Mouse (Mus musculus): ENCODE data around the gene B3galt4. TPM values are rescaled to one million over a fixed set of nuclear protein-coding genes. Genes with fewer than 3 reads are reported as not detected.

The B3galt4 gene
- total and polyA plus RNA-seq, 3 experiments, result 1.8 to 3.4 (median 1.9) TPM

DNA sequence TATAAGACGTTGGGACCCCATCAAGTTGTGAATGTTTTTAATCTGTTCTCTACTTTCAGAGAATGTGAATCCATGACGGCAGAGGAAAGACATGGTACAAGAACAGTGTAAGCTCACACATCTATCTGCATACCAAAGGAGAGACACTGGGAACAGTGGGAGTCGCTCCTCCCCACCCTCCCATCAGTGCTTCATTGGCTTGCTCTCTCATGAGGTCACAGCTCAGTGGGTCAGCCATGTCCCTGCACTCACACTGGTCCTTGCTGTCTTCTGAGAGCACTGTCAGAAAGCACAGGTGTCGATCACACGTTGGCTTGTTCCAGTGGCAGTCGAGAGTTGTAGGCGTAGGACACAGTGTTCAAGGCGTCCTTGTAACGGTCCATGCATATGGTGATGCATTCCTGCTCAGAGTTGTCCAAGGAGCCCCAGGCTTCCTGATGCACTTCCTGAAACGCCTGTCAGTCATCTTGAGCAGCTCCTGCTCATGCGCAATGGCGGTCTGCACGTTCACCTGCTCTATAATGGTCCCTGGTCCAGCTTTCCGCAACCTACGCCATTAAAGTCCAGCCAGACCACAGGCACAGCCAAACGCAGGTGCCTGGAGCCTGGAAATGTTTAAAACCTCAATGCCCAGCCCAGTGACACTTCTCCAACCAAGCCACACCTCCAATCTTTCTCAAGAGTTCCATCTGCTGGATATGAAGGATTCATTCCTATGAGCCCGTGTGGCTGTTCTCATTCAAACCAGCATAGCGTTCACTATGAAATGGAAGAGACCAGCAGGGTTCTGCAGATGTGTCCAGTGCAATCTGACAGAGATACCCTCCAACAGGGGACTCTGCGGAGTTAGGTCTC is 29.1 kb upstream of the B3galt4 start:
- peaks cover 18% of the 10 kb centered on the region for H3K4me1 ChIP-seq (ENCODE audit: control insufficient read depth, insufficient read depth, low read length)
- H3K27ac ChIP-seq, result peak overlapping the region; percentile 78
- no peaks in the 10 kb centered on the region for H3K36me3 ChIP-seq (ENCODE audit: control insufficient read depth, insufficient read depth, low read length)
- DNase-seq, result no peak
- H3K79me2 ChIP-seq (replicated peaks; ENCODE audit: control insufficient read depth, insufficient read depth, low read length), result no peaks in the 10 kb centered on the region
- intact Hi-C loops (cut with DNase I), result loop anchor here (5.0 kb wide), 1 partner anchor 83 kb away; no protein-coding TSS in a partner anchor
- no peaks in the 10 kb centered on the region for H3K27me3 ChIP-seq (ENCODE audit: control insufficient read depth, insufficient read depth, low read length)
- TF ChIP-seq CTCF (IDR thresholded peaks at IDR 0.05), result no peak
- TF ChIP-seq POLR2A (IDR thresholded peaks at IDR 0.05; ENCODE audit: insufficient read depth, low read depth, low read length), result no peak
- no peak for TF ChIP-seq EP300 (IDR thresholded peaks at IDR 0.05; ENCODE audit: insufficient read depth, low read depth, low read length)
- peak overlapping the region; percentile 20; the same call in 1 of the 2 replicates for H3K9ac ChIP-seq (ENCODE audit: low read depth, low read length)
- H3K4me3 ChIP-seq, result no peak overlapping the region
- WGBS, result 72% methylated on average over 19 of the region's 19 CpGs

DNA sequence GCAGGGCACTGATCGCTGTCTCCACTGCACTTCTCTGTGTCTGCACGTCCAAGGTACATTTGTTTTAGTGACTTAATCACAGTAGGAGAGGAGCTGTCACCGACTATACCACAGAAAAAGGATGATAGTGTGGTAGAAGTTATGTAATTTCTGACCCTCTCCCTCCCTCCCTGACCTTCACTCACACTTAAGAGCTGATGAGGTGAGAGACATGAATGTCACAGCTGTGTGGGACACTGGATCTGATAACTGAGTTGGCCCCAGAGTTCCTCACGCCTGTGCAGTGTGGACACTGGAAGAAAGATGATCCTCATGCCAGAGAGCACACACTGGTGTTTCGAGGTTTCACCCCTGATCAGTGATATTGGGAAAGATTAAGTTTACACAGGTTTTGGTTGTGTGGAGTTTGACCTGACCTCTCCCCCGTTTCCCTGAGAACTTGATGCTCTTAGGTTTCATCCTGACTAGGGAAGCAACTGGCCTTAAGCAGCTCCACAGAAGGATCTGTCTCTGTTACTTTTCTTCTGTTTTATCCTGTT is 28.3 kb upstream of the B3galt4 start:
- no peaks in the 10 kb centered on the region for H3K27me3 ChIP-seq (ENCODE audit: control insufficient read depth, insufficient read depth, low read length)

DNA sequence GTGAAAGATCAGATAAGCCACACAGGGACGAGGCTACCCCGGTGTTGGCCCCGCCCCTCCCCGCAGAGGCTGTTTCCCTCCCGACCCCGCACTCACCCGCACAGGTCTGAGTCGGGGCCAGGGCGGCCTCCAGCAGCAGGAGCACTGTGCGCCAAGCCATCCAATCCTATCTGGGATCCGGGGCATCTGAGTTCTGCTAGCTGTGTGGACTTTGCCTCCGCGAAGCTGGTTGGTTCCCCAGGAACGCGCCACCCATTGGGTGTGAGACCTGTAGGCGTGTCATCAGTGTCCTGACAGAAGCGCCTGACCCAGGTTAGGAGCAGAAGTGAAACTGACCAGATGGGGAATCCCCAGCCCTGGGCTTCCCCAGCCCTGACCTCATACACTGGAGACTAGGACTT is 27.3 kb upstream of the B3galt4 start:
- H3K79me2 ChIP-seq (replicated peaks; ENCODE audit: control insufficient read depth, insufficient read depth, low read length), result no peaks in the 10 kb centered on the region
- TF ChIP-seq EP300 (IDR thresholded peaks at IDR 0.05; ENCODE audit: insufficient read depth, low read depth, low read length), result peak; percentile 57; the same call in 1 of the 2 replicates
- TF ChIP-seq CTCF (IDR thresholded peaks at IDR 0.05), result no peak
- TF ChIP-seq POLR2A (IDR thresholded peaks at IDR 0.05; ENCODE audit: insufficient read depth, low read depth, low read length), result peak; percentile 91
- WGBS, result under 1% methylated on average over 17 of the region's 17 CpGs
- no peaks in the 10 kb centered on the region for H3K36me3 ChIP-seq (ENCODE audit: control insufficient read depth, insufficient read depth, low read length)
- intact Hi-C loops (cut with DNase I), result no loop called here
- peak overlapping the region; percentile 82 for H3K9ac ChIP-seq (ENCODE audit: low read depth, low read length)
- peak overlapping the region; percentile 66 for H3K4me3 ChIP-seq
- DNase-seq, result peak; percentile 84 to 91
- H3K4me1 ChIP-seq (ENCODE audit: control insufficient read depth, insufficient read depth, low read length), result peaks cover 18% of the 10 kb centered on the region
- H3K27ac ChIP-seq, result peak overlapping the region; percentile 81
- no peaks in the 10 kb centered on the region for H3K27me3 ChIP-seq (ENCODE audit: control insufficient read depth, insufficient read depth, low read length)

More for the DNA sequence above, 28.3 kb upstream of the B3galt4 start:
- intact Hi-C loops (cut with DNase I), result loop anchor here (5.0 kb wide), 1 partner anchor 82 kb away; no protein-coding TSS in a partner anchor
- WGBS, result 77% methylated on average over 6 of the region's 6 CpGs
- Histone ChIP-seq H3K27ac (peak overlapping the region; percentile 81), H3K4me1 (ENCODE audit: control insufficient read depth, insufficient read depth, low read length) (peaks cover 18% of the 10 kb centered on the region), H3K4me3 (no peak overlapping the region), H3K36me3 (ENCODE audit: control insufficient read depth, insufficient read depth, low read length) (no peaks in the 10 kb centered on the region), H3K9ac (ENCODE audit: low read depth, low read length) (no peak overlapping the region), H3K79me2 (replicated peaks; ENCODE audit: control insufficient read depth, insufficient read depth, low read length) (no peaks in the 10 kb centered on the region)
- DNase-seq, result no peak
- TF ChIP-seq POLR2A (IDR thresholded peaks at IDR 0.05; ENCODE audit: insufficient read depth, low read depth, low read length) (no peak), CTCF (IDR thresholded peaks at IDR 0.05) (no peak), EP300 (IDR thresholded peaks at IDR 0.05; ENCODE audit: insufficient read depth, low read depth, low read length) (no peak)

DNA sequence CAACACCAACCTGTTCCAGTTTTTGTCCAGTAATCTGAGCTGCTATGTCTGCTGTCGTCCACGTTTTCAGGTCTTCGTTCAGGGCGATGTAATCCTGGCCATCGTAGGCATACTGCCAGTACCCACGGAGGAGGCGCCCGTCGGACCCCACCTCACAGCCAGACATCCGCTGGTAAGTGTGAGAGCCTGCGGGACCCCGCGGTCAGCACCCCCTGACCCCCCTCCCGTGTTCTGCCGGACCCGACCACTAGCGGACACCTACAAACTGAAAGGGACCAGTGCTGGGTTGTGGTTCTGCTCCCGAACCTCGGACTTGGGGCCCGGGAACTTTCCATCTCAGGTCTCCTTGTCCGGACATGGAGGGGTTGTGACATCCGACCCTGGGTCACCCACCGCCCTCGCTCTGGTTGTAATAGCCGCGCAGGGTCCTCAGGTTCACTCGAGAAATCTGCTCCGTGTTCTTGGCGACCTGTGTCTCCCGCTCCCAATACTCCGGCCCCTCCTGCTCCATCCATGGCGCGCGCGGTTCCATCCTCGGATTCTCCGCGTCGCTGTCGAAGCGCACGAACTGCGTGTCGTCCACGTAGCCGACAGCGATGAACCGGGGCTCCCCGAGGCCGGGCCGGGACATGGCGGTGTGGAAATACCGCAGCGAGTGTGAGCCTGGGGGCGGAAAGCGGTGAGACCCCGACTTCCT is 26.7 kb upstream of the B3galt4 start:
- peak overlapping the region; percentile 81 for H3K27ac ChIP-seq
- intact Hi-C loops (cut with DNase I), result no loop called here
- H3K9ac ChIP-seq (ENCODE audit: low read depth, low read length), result peak overlapping the region; percentile 82
- no peaks in the 10 kb centered on the region for H3K27me3 ChIP-seq (ENCODE audit: control insufficient read depth, insufficient read depth, low read length)
- DNase-seq, result no peak
- no peaks in the 10 kb centered on the region for H3K79me2 ChIP-seq (replicated peaks; ENCODE audit: control insufficient read depth, insufficient read depth, low read length)
- H3K4me1 ChIP-seq (ENCODE audit: control insufficient read depth, insufficient read depth, low read length), result peaks cover 18% of the 10 kb centered on the region
- TF ChIP-seq CTCF (IDR thresholded peaks at IDR 0.05) (no peak), EP300 (IDR thresholded peaks at IDR 0.05; ENCODE audit: insufficient read depth, low read depth, low read length) (no peak), POLR2A (IDR thresholded peaks at IDR 0.05; ENCODE audit: insufficient read depth, low read depth, low read length) (no peak)
- H3K4me3 ChIP-seq, result peak overlapping the region; percentile 66
- 2% methylated on average over 57 of the region's 57 CpGs for WGBS
- H3K36me3 ChIP-seq (ENCODE audit: control insufficient read depth, insufficient read depth, low read length), result no peaks in the 10 kb centered on the region

- DNase-seq, result no peak
- Histone ChIP-seq H3K4me1 (ENCODE audit: control insufficient read depth, insufficient read depth, low read length) (no peaks in the 10 kb centered on the region), H3K27me3 (ENCODE audit: control insufficient read depth, insufficient read depth, low read length) (no peaks in the 10 kb centered on the region), H3K9ac (ENCODE audit: low read depth, low read length) (no peak overlapping the region), H3K4me3 (no peak overlapping the region), H3K79me2 (replicated peaks; ENCODE audit: control insufficient read depth, insufficient read depth, low read length) (no peaks in the 10 kb centered on the region), H3K27ac (no peak overlapping the region), H3K36me3 (ENCODE audit: control insufficient read depth, insufficient read depth, low read length) (no peaks in the 10 kb centered on the region)
- TF ChIP-seq EP300 (IDR thresholded peaks at IDR 0.05; ENCODE audit: insufficient read depth, low read depth, low read length) (no peak), POLR2A (IDR thresholded peaks at IDR 0.05; ENCODE audit: insufficient read depth, low read depth, low read length) (no peak), CTCF (IDR thresholded peaks at IDR 0.05) (no peak)
- intact Hi-C loops (cut with DNase I), result loop anchor here (2.0 kb wide), 1 partner anchor 1295 kb away; no protein-coding TSS in a partner anchor
- 60% methylated on average over 3 of the region's 3 CpGs for WGBS
These were observed 22.3 kb upstream of the B3galt4 start for GRCm38 (mm10) chr17:33973572-33973971.

Measured in heart, adult 2 months (tissue).